Mouse (Mus musculus): ENCODE data around the gene Prr29. TPM values are rescaled to one million over a fixed set of nuclear protein-coding genes. Genes with fewer than 3 reads are reported as not detected.
"Not testable (repeated sequence)": the region's sequence is repeated elsewhere in the genome, so short reads cannot be mapped to it uniquely, and the experiment has no call there.

Gene Prr29
- not detected for total RNA-seq (2021)

DNA sequence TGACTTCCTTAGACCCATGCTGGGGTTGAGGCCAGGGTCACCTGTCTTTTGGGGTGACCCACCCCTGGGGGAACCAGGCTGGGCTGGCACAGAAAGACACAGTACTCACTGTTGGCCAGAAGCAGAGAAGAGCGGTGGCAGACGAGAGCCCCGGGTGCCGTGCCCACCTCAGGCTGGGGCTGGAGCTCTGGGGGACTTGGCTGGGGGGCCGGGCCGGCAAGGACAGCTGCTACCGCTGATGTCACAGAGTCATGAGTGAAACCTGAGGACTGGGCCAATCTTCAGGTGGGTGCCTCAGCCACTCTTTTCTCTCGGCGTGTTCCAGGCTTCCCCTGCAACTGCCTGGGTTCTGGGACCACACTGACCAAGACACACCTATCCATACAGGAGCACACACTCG, at the start of gene Prr29:
Prr29 (plus strand) TSS at position 107 of the 400 bp plus-strand sequence.
- no peak for DNase-seq (ENCODE audit: low spot score in 2 of 2)
- intact Hi-C loops (cut with DNase I) = loop anchor here (5.0 kb wide), 1 partner anchor 63 kb away; the partner anchor contains the start of gene Gh

GRCm38 (mm10) chr11:106316416-106316815, 48.9 kb upstream of the Prr29 start:
- intact Hi-C loops (cut with DNase I) = no loop called here
- DNase-seq (ENCODE audit: low spot score in 2 of 2) = no peak

GRCm38 (mm10) chr11:106317801-106318200, 47.5 kb upstream of the Prr29 start:
- DNase-seq (ENCODE audit: low spot score in 2 of 2) = no peak
- intact Hi-C loops (cut with DNase I) = no loop called here

GRCm38 (mm10) chr11:106318406-106319366, 46.6 kb upstream of the Prr29 start:
- DNase-seq (ENCODE audit: low spot score in 2 of 2) = peak; percentile 11 to 64
- intact Hi-C loops (cut with DNase I) = no loop called here

DNA sequence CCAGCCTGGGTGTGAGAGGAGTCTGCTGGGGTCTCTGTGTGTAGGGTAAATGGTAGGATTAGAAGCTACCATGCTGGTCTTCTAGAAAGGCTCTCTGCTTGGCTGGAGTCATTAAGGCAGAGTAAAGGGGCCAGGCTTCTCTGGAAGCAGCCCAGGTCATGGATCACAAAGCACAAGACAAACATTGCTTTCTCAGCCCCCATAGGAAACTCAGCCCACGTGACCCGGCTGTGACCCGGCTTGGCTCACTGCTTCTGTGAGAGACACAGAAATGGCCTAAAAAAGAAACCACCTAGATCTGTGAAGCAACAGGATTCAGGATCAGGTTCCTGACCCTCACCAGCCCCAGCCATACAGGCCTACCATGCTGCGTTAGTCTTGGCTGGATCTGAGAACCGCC, 40.4 kb upstream of the Prr29 start:
- intact Hi-C loops (cut with DNase I) = no loop called here
- no peak for DNase-seq (ENCODE audit: low spot score in 2 of 2)

DNA sequence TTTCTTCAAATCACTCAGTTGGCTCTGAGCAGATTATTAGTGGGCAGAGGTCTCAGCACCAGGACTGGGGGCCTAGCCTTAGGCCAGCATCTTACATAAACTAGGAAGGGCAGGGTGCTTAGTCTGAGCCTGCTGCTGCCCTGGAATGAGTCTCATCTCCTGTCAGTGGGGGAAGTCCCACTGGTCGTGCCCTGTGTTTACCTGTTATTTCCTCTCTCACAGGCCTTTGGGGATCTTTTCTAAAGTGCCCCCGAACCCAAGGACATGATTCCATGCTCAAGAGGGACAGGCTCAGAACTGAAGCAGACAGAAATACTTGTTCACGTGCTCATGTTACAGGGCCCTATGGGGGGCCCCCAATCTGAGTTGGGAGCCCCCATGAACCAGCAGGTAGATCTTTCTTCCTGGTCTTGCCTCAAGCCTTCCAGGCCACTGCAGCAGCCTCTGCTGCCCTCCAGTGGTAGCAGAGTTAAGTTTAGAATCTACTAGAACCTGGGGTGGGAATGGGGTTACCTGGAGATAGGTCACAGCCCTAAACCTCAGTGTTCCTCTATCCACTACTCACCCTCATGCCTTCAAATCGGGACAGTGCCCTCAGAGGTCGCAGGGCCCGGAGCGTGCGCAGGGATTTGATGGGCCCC, 39.6 kb upstream of the Prr29 start:
- DNase-seq (ENCODE audit: low spot score in 2 of 2) = peak; percentile 51 to 72
- intact Hi-C loops (cut with DNase I) = loop anchor here (1.0 to 2.0 kb wide), 2 partner anchors 22 to 67 kb away; no protein-coding TSS in a partner anchor

DNA sequence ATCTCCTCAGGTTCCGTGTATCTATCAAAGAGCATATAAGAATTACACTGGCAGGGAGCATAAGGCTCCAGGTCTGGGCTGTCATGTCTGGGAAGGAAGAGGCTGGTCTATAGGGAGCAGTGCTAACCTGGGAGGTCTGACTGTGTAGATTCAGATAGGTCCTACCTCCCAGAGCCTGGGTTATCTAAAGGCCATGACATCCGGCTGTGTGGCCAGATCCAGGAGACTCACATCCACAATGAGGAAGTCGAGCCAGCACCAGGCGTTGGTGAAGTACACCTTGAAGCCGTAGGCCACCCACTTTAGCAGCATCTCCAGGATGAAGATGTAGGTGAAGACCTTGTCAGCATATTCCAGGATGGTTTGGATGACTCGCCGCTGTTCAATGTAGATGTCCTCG, 38.8 kb upstream of the Prr29 start:
- DNase-seq (ENCODE audit: low spot score in 2 of 2) = no peak

GRCm38 (mm10) chr11:106328521-106328920, 36.8 kb upstream of the Prr29 start:
- no peak for DNase-seq (ENCODE audit: low spot score in 2 of 2)
- intact Hi-C loops (cut with DNase I) = loop anchor here (2.0 kb wide), 1 partner anchor 38 kb away; no protein-coding TSS in a partner anchor

More for the DNA sequence above, 38.8 kb upstream of the Prr29 start:
- intact Hi-C loops (cut with DNase I) = loop anchor here (1.0 to 2.0 kb wide), 2 partner anchors 23 to 66 kb away; no protein-coding TSS in a partner anchor

DNA sequence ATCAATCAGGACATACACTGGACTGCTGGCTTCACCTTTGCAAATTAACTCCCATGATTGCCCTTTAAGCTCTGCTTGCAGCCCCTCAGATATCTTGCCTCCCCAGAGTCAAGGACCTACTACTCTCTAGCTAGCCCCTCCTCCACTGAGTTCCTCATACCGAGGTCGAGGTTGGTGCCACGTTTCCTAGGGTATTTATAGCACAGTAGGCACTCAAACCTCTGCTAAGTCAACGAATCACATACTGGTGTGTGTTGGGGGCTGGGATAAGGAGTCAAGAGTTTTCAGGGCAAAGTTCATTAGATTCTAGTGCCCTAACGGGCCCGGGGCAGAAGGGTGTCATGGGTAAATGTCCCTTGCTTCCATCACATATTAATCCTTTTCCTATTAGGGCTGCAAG, 36.1 kb upstream of the Prr29 start:
- no peak for DNase-seq (ENCODE audit: low spot score in 2 of 2)
- intact Hi-C loops (cut with DNase I) = loop anchor here (2.0 kb wide), 1 partner anchor 38 kb away; no protein-coding TSS in a partner anchor

DNA sequence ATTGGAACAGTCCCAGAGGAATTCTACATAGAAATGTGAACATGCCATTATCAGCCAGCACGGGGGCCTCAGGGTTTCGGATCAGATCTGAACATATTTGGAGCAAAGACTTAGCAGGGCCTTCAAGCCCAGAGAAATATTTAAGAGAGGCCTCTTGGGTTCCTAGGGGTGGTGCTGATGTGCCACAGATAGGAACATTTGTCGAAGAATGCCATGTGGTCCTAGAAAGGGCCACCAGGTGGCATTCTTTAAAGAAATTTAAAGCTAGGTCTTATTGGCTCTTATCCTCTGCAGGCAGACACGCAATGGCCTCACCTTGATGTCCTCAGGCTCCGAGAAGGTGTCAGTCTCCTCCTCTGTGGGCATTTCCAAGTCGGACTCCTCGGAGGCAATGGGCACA, 35.6 kb upstream of the Prr29 start:
- peak; percentile 33 to 41 for DNase-seq (ENCODE audit: low spot score in 2 of 2)
- intact Hi-C loops (cut with DNase I) = loop anchor here (2.0 kb wide), 1 partner anchor 37 kb away; no protein-coding TSS in a partner anchor

GRCm38 (mm10) chr11:106332458-106332857, 32.8 kb upstream of the Prr29 start:
- intact Hi-C loops (cut with DNase I) = no loop called here
- no peak for DNase-seq (ENCODE audit: low spot score in 2 of 2)

- DNase-seq (ENCODE audit: low spot score in 2 of 2) = no peak
- intact Hi-C loops (cut with DNase I) = no loop called here
Measured at GRCm38 (mm10) chr11:106334066-106334465, 31.2 kb upstream of the Prr29 start.

- intact Hi-C loops (cut with DNase I) = no loop called here
- no peak for DNase-seq (ENCODE audit: low spot score in 2 of 2)
Measured at GRCm38 (mm10) chr11:106338029-106338428, 27.2 kb upstream of the Prr29 start.

- intact Hi-C loops (cut with DNase I) = no loop called here
- no peak for DNase-seq (ENCODE audit: low spot score in 2 of 2)
Measured at GRCm38 (mm10) chr11:106338870-106339269, 26.4 kb upstream of the Prr29 start.

DNA sequence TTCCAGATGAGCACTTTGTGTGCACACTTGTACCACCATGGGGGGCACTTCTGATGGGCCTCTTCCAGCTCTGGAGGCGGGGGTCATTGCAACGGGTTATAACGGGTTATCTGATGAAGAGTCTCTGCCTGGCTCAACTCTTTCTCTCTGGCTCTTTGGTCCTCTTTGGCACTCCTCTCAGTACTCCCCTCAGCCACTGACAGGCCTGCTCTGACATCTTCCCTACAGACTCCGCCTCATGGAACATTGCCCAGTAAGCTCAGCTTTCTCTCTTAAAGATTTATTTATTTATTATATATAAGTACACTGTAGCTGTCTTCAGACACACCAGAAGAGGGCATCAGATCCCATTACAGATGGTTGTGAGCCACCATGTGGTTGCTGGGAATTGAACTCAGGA, 25.9 kb upstream of the Prr29 start:
- intact Hi-C loops (cut with DNase I) = not testable (repeated sequence)

GRCm38 (mm10) chr11:106340990-106341520, 24.2 kb upstream of the Prr29 start:
- intact Hi-C loops (cut with DNase I) = no loop called here
- DNase-seq (ENCODE audit: low spot score in 2 of 2) = no peak

More for the DNA sequence above, 25.9 kb upstream of the Prr29 start:
- DNase-seq (ENCODE audit: low spot score in 2 of 2) = not testable (repeated sequence)

DNA sequence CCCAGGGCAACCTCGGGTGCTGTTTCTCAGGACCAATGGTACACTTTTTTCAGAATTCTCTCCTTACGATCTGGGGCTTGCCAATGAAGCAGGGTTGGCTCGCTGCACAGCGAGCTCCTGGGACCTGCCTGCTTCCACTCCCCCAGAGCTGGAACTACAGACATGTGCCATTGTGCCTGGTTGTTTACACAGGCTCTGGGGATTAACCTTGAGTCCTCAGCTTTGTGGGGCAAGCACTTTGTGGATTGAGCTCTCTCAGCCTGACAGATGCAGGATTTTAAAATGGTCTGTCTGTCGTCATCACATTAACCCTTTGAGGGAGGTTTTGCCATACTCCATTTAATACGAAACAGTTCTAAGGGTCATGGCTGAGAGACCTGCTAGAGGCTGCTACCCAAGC, 20.4 kb upstream of the Prr29 start:
- intact Hi-C loops (cut with DNase I) = no loop called here
- DNase-seq (ENCODE audit: low spot score in 2 of 2) = no peak

- DNase-seq (ENCODE audit: low spot score in 2 of 2) = no peak
- intact Hi-C loops (cut with DNase I) = no loop called here
Measured at GRCm38 (mm10) chr11:106349772-106350171, 15.5 kb upstream of the Prr29 start.

- intact Hi-C loops (cut with DNase I) = no loop called here
- DNase-seq (ENCODE audit: low spot score in 2 of 2) = no peak
Measured at GRCm38 (mm10) chr11:106350853-106351252, 14.4 kb upstream of the Prr29 start.

GRCm38 (mm10) chr11:106351253-106351652, 14.0 kb upstream of the Prr29 start:
- intact Hi-C loops (cut with DNase I) = no loop called here
- DNase-seq (ENCODE audit: low spot score in 2 of 2) = no peak
